Mouse (Mus musculus): ENCODE measurements around the gene Anks1b. TPM values are rescaled to one million over a fixed set of nuclear protein-coding genes. Genes with fewer than 3 reads are reported as not detected.
"Not testable (repeated sequence)": the region's sequence is repeated elsewhere in the genome, so short reads cannot be mapped to it uniquely, and the experiment has no call there.

Anks1b gene
- polyA plus RNA-seq, 1 experiment from 2014 or later, result 3.7 TPM

- WGBS, result 88% methylated on average over 7 of the region's 7 CpGs
- no peak for DNase-seq (ENCODE audit: low spot score, missing footprints)
- Histone ChIP-seq H3K27me3 (ENCODE audit: control insufficient read depth, insufficient read depth, low read length) (no peaks in the 10 kb centered on the region), H3K4me1 (ENCODE audit: control insufficient read depth, insufficient read depth, low read length) (no peaks in the 10 kb centered on the region), H3K36me3 (ENCODE audit: control insufficient read depth, insufficient read depth, low read length) (no peaks in the 10 kb centered on the region), H3K9ac (ENCODE audit: low read length) (no peak overlapping the region), H3K4me2 (no peak overlapping the region), H3K27ac (ENCODE audit: low read depth, low read length) (no peak overlapping the region), H3K9me3 (ENCODE audit: control insufficient read depth, low read length) (no peaks in the 10 kb centered on the region), H3K4me3 (ENCODE audit: low read depth, low read length) (no peak overlapping the region)
- ATAC-seq (ENCODE audit: low FRiP score), result no peak
Observed at GRCm38 (mm10) chr10:90609437-90609836, 736.1 kb downstream of the Anks1b start.

- WGBS, result 94% methylated on average over 3 of the region's 3 CpGs
- no peaks in the 10 kb centered on the region for H3K9me3 ChIP-seq (ENCODE audit: control insufficient read depth, low read length)
- no peak overlapping the region for H3K27ac ChIP-seq (ENCODE audit: low read depth, low read length)
- H3K4me1 ChIP-seq (ENCODE audit: control insufficient read depth, insufficient read depth, low read length), result no peaks in the 10 kb centered on the region
- H3K9ac ChIP-seq (ENCODE audit: low read length), result no peak overlapping the region
- H3K4me3 ChIP-seq (ENCODE audit: low read depth, low read length), result no peak overlapping the region
- no peaks in the 10 kb centered on the region for H3K27me3 ChIP-seq (ENCODE audit: control insufficient read depth, insufficient read depth, low read length)
- H3K4me2 ChIP-seq, result no peak overlapping the region
- DNase-seq (ENCODE audit: low spot score, missing footprints) (no peak), ATAC-seq (ENCODE audit: low FRiP score) (no peak)
- no peaks in the 10 kb centered on the region for H3K36me3 ChIP-seq (ENCODE audit: control insufficient read depth, insufficient read depth, low read length)
Observed at GRCm38 (mm10) chr10:90613051-90613450, 739.7 kb downstream of the Anks1b start.

- Histone ChIP-seq H3K9ac (ENCODE audit: low read length) (no peak overlapping the region), H3K4me2 (no peak overlapping the region), H3K9me3 (ENCODE audit: control insufficient read depth, low read length) (no peaks in the 10 kb centered on the region), H3K27ac (ENCODE audit: low read depth, low read length) (no peak overlapping the region), H3K4me3 (ENCODE audit: low read depth, low read length) (no peak overlapping the region), H3K27me3 (ENCODE audit: control insufficient read depth, insufficient read depth, low read length) (no peaks in the 10 kb centered on the region), H3K4me1 (ENCODE audit: control insufficient read depth, insufficient read depth, low read length) (no peaks in the 10 kb centered on the region), H3K36me3 (ENCODE audit: control insufficient read depth, insufficient read depth, low read length) (no peaks in the 10 kb centered on the region)
- WGBS, result 58% methylated on average over 2 of the region's 2 CpGs
- no peak for ATAC-seq (ENCODE audit: low FRiP score)
- no peak for DNase-seq (ENCODE audit: low spot score, missing footprints)
Observed at GRCm38 (mm10) chr10:90615196-90615595, 741.9 kb downstream of the Anks1b start.

- no peak overlapping the region for H3K4me3 ChIP-seq (ENCODE audit: low read depth, low read length)
- no peaks in the 10 kb centered on the region for H3K27me3 ChIP-seq (ENCODE audit: control insufficient read depth, insufficient read depth, low read length)
- H3K36me3 ChIP-seq (ENCODE audit: control insufficient read depth, insufficient read depth, low read length), result no peaks in the 10 kb centered on the region
- H3K9me3 ChIP-seq (ENCODE audit: control insufficient read depth, low read length), result no peaks in the 10 kb centered on the region
- no peak overlapping the region for H3K27ac ChIP-seq (ENCODE audit: low read depth, low read length)
- no peak for ATAC-seq (ENCODE audit: low FRiP score)
- no peak for DNase-seq (ENCODE audit: low spot score, missing footprints)
- no peak overlapping the region for H3K4me2 ChIP-seq
- no peak overlapping the region for H3K9ac ChIP-seq (ENCODE audit: low read length)
- no peaks in the 10 kb centered on the region for H3K4me1 ChIP-seq (ENCODE audit: control insufficient read depth, insufficient read depth, low read length)
- WGBS, result 85% methylated on average over 2 of the region's 2 CpGs
Observed at GRCm38 (mm10) chr10:90616622-90617021, 743.3 kb downstream of the Anks1b start.

- DNase-seq (ENCODE audit: low spot score, missing footprints) (no peak), ATAC-seq (ENCODE audit: low FRiP score) (no peak)
- Histone ChIP-seq H3K4me3 (ENCODE audit: low read depth, low read length) (no peak overlapping the region), H3K27ac (ENCODE audit: low read depth, low read length) (no peak overlapping the region), H3K36me3 (ENCODE audit: control insufficient read depth, insufficient read depth, low read length) (no peaks in the 10 kb centered on the region), H3K9ac (ENCODE audit: low read length) (no peak overlapping the region), H3K9me3 (ENCODE audit: control insufficient read depth, low read length) (no peaks in the 10 kb centered on the region), H3K4me1 (ENCODE audit: control insufficient read depth, insufficient read depth, low read length) (no peaks in the 10 kb centered on the region), H3K4me2 (no peak overlapping the region), H3K27me3 (ENCODE audit: control insufficient read depth, insufficient read depth, low read length) (no peaks in the 10 kb centered on the region)
- 77% methylated on average over 7 of the region's 7 CpGs for WGBS
Observed at GRCm38 (mm10) chr10:90617664-90618296, 744.5 kb downstream of the Anks1b start.

GRCm38 (mm10) chr10:90627532-90627931, 754.2 kb downstream of the Anks1b start:
- DNase-seq (ENCODE audit: low spot score, missing footprints), result no peak
- 89% methylated on average over 5 of the region's 5 CpGs for WGBS
- ATAC-seq (ENCODE audit: low FRiP score), result no peak
- Histone ChIP-seq H3K4me3 (ENCODE audit: low read depth, low read length) (no peak overlapping the region), H3K9ac (ENCODE audit: low read length) (no peak overlapping the region), H3K27me3 (ENCODE audit: control insufficient read depth, insufficient read depth, low read length) (no peaks in the 10 kb centered on the region), H3K27ac (ENCODE audit: low read depth, low read length) (no peak overlapping the region), H3K4me2 (no peak overlapping the region), H3K36me3 (ENCODE audit: control insufficient read depth, insufficient read depth, low read length) (no peaks in the 10 kb centered on the region), H3K4me1 (ENCODE audit: control insufficient read depth, insufficient read depth, low read length) (no peaks in the 10 kb centered on the region), H3K9me3 (ENCODE audit: control insufficient read depth, low read length) (no peaks in the 10 kb centered on the region)

GRCm38 (mm10) chr10:90630099-90630698, 756.9 kb downstream of the Anks1b start:
- no peaks in the 10 kb centered on the region for H3K4me1 ChIP-seq (ENCODE audit: control insufficient read depth, insufficient read depth, low read length)
- no peaks in the 10 kb centered on the region for H3K36me3 ChIP-seq (ENCODE audit: control insufficient read depth, insufficient read depth, low read length)
- WGBS, result 91% methylated on average over 7 of the region's 7 CpGs
- no peaks in the 10 kb centered on the region for H3K27me3 ChIP-seq (ENCODE audit: control insufficient read depth, insufficient read depth, low read length)
- ATAC-seq (ENCODE audit: low FRiP score), result no peak
- H3K9me3 ChIP-seq (ENCODE audit: control insufficient read depth, low read length), result 0 out of 2 replicates have a peak, but pooled peaks cover 2% of the 10 kb centered on the region
- no peak overlapping the region for H3K9ac ChIP-seq (ENCODE audit: low read length)
- H3K4me3 ChIP-seq (ENCODE audit: low read depth, low read length), result no peak overlapping the region
- no peak overlapping the region for H3K4me2 ChIP-seq
- no peak for DNase-seq (ENCODE audit: low spot score, missing footprints)
- H3K27ac ChIP-seq (ENCODE audit: low read depth, low read length), result no peak overlapping the region

GRCm38 (mm10) chr10:90630794-90631193, 757.5 kb downstream of the Anks1b start:
- H3K4me3 ChIP-seq (ENCODE audit: low read depth, low read length); H3K36me3 ChIP-seq (ENCODE audit: control insufficient read depth, insufficient read depth, low read length); H3K9me3 ChIP-seq (ENCODE audit: control insufficient read depth, low read length); H3K27ac ChIP-seq (ENCODE audit: low read depth, low read length); H3K9ac ChIP-seq (ENCODE audit: low read length); DNase-seq (ENCODE audit: low spot score, missing footprints); H3K4me1 ChIP-seq (ENCODE audit: control insufficient read depth, insufficient read depth, low read length); ATAC-seq (ENCODE audit: low FRiP score); H3K27me3 ChIP-seq (ENCODE audit: control insufficient read depth, insufficient read depth, low read length); H3K4me2 ChIP-seq: not testable (repeated sequence)
- 88% methylated on average over 3 of the region's 3 CpGs for WGBS

GRCm38 (mm10) chr10:90637352-90637751, 764.0 kb downstream of the Anks1b start:
- H3K4me3 ChIP-seq (ENCODE audit: low read depth, low read length), result no peak overlapping the region
- no peak overlapping the region for H3K9ac ChIP-seq (ENCODE audit: low read length)
- H3K36me3 ChIP-seq (ENCODE audit: control insufficient read depth, insufficient read depth, low read length), result no peaks in the 10 kb centered on the region
- 93% methylated on average over 4 of the region's 4 CpGs for WGBS
- no peak overlapping the region for H3K4me2 ChIP-seq
- DNase-seq (ENCODE audit: low spot score, missing footprints) (no peak), ATAC-seq (ENCODE audit: low FRiP score) (no peak)
- 0 out of 2 replicates have a peak, but pooled peaks cover 2% of the 10 kb centered on the region for H3K9me3 ChIP-seq (ENCODE audit: control insufficient read depth, low read length)
- no peaks in the 10 kb centered on the region for H3K27me3 ChIP-seq (ENCODE audit: control insufficient read depth, insufficient read depth, low read length)
- H3K4me1 ChIP-seq (ENCODE audit: control insufficient read depth, insufficient read depth, low read length), result no peaks in the 10 kb centered on the region
- H3K27ac ChIP-seq (ENCODE audit: low read depth, low read length), result no peak overlapping the region

Data from midbrain, embryonic 11.5 days (tissue).